Mouse (Mus musculus) urinary bladder, adult 2 months (tissue): Measurements from ENCODE around the gene Ruvbl1. TPM values are rescaled to one million over a fixed set of nuclear protein-coding genes. Genes with fewer than 3 reads are reported as not detected.

Source experiments
- DNase-seq: peaks from one replicate; pipeline ENCODE4 v3.0.0; 2022; ENCODE audit warnings: low spot score
- polyA plus RNA-seq: library from polyadenylated mRNA; depleted of rRNA; stranded (reverse); fragments of >200 nt; gene quantifications from 2 replicates; pipeline ENCODE4 v1.2.3, GENCODE M21; 2012

Ruvbl1 gene
- polyA plus RNA-seq, 1 experiment: 37.7 TPM

DNA sequence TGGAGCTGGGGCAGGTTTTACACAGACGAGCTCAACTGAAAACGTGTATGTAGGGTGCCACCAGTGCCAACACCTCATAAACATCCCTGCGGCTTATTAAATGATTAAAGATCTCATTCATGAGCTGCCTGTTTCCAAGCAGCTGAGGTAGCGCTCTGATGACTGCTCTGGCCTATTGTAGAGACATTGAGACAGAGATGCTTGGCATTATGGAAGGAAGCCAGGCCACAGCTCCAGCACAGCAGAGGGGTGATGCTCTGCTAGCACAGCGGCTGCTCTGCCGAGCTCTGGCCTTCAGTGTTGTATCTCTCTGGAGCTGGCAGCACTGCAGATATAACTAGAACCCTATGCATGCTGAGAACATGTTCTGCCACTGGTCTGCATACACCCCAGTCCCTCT, 28.5 kb downstream of the Ruvbl1 start:
- DNase-seq: no peak

DNA sequence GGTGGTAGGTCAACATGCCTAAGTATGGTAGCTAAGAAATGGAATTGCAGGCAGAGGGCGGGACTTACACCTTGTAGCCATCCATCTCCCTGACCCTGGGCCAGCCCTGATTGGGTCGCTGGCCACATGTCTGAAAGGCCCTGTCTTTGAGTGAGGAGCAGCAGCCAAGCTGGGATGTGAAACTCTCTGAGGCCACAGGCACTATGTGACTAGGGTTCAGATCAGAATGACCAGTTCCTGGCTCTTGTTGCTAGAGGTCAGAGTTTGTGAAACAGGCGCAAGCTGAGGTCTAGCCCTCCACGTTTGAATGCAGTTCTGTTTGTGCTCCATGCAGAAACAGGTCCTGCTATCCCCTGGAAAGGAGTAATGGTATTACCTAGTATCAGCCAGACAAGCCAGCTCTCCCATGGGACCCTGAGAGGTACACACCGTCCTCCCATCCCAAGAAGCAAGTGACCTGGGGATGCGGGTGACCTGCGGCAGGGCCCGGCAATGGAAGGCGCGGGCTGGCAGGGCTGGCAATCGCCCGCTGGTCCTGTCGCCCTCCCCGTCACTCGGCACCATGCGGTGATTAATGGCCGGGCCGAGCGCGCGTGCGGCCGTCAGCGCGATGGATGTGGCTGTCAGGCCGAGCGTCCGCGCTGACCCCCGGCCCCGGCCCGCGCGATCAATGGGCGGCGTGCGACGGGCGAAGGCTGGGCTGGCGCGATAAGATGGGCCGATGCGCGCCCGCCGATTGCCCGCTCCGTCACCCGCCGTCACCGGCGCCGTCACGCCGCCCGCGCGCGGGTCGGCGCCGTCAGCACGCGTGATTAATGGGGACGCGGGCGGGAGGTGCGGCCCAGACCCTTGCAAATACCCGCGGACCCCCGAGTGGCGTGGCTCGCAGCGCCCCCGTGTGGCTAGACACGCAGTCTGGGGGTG, 34.5 kb downstream of the Ruvbl1 start:
- DNase-seq: peak; percentile 37

DNA sequence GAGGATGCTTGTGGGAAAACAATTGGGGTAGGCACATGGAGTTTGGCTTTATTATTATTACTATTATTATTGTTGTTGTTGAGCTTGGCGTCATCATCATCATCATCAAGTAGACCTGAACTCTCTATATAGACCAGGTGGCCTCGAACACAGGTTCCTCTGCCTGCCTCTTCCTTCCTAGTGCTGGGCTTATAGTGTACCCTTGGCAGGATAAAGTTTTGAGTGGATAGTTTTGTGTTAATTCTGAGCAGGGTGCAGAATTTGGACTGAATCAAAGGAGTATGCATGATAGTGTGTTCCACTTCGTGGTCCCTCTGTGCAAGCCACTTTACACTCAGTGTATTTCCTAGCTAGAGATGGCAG, 35.2 kb downstream of the Ruvbl1 start:
- no peak for DNase-seq

DNA sequence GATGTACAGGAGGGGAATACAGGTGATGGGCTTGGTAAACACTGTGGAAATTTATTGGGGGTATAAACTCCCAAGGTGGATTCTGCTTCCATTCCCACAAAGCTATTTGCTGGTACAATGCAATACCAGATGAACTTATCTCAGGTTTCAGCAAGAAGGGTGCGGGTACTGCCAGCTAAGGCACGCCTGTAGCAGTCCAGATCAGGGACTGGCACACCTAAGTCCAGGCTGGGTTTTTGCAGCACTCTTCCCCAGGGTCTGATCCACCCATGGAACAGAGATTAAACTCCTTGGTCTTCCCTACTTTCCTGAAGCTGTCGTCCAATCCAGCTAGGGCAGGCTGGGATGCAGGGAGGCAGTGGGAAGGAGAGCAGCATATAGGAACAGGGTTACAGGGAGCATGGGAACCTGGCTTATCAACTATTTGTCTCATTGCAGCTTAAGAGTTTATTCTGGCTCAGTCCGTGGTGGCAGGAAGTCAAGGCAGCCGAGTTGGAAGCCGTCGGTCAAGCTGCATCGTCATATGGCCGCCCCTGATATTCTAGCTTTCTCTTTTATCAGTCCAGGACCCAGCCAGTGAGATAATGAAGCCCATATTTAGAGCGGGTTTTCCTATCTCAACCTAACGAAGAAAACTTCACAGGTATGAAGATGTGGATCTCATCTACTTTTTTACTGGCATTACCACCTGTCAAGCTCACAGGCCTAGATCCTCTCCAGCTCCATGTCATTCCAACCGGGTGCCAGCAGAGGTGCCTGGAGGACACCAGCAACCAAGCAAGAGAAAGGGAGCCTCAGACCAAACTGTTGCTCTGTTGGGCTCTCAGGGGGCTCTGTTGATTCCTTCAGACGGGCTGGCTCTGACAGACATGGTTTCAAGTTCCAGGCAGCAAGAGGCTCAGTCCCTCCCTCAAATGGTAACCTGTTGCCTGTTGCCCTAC, 37.1 kb downstream of the Ruvbl1 start:
- DNase-seq: no peak

DNA sequence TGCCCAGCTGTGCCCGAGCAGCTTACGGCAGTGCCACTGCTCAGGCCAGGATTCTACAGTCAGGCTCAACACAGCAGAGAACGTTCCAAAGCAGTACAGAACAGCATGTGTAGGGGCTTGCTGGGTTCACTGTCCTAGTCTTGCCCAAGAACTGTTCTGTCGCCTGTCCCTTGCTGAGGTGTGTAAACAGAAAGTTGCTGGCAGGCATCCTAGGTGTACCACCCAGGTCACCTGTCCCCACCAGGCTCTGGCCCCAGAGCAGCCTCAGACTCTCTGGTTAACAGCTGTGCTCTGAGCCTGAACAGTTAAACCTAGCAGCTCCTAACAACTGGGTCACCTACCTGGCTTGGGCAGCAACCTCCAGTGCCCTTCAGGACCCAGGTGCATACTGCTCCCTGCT, 37.8 kb downstream of the Ruvbl1 start:
- no peak for DNase-seq

DNA sequence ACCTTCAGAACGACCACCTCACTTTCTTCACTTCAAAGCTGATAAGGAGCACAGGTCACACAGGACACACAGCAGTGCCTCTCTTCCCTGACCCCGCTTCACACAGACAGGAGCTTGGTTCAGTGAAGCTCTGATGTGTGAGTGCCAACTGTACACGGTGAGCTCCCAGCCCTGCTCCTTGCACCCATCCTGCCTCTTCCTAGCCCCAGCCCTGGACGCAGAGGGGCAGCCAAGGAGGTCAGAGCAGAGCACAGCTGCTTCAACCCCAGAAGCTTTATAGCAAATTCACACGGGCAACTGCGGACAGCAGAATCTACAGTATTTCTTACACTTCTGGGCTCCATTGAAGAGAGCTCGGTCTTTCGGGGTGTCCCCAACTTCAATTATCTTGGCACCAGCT, 48.8 kb downstream of the Ruvbl1 start:
- peak; percentile 11 for DNase-seq

DNA sequence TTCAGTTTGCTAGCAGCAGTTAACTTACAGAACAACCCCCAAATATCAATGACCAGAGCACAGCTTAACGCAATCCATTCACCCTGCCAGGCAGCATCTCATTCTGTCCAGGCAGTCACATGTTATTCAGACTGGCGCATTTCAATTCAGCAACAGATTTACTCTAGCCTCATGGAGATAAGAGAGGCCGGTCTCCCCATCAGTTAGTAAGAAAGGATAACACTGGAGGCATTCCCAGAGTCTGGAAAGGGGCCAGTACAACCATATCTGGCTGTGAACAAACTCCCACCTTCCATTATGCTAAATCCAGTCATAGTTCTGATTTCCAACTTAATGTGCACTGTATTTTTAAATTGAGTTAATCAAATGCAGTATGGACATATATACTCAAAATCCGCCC, 49.3 kb downstream of the Ruvbl1 start:
- DNase-seq: no peak

DNA sequence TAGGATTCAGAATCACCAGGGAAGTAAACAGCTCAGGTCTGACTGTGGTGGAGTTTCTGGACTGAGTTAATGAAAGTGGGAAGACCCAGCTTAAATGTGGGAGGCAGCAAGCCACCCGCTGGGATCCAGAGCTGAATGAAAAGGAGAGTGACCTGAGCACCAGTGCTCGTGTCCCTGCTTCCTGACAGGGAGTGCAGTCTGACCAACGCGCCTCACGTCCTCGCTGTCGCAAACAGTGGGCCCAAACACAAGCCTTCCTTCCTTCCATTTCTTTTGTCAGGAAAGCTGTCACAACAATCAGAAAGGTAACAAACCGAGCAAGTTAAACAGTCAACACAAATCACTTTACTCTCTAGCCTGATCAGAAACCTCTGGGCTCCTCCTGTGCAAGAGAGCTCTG, 50.8 kb downstream of the Ruvbl1 start:
- no peak for DNase-seq

DNA sequence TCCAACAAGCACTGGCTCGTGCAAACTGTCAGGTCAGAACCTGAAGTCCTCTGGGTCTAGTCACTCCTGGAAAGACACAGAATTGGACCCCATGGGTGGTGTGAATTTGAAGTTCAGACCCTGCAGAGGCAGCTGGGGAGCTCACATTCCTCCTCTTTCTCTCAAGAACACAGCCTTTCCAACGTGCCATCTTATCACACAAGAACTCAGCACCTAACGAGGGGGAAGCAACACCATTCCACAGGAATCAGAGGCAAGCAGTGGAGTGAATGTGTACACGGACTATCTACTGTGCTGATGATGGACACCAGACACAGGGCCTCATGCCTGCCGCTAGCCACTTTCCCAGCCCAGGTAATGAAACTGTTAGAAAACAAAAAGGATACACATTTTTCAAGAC, 51.5 kb downstream of the Ruvbl1 start:
- peak; percentile 12 for DNase-seq

DNA sequence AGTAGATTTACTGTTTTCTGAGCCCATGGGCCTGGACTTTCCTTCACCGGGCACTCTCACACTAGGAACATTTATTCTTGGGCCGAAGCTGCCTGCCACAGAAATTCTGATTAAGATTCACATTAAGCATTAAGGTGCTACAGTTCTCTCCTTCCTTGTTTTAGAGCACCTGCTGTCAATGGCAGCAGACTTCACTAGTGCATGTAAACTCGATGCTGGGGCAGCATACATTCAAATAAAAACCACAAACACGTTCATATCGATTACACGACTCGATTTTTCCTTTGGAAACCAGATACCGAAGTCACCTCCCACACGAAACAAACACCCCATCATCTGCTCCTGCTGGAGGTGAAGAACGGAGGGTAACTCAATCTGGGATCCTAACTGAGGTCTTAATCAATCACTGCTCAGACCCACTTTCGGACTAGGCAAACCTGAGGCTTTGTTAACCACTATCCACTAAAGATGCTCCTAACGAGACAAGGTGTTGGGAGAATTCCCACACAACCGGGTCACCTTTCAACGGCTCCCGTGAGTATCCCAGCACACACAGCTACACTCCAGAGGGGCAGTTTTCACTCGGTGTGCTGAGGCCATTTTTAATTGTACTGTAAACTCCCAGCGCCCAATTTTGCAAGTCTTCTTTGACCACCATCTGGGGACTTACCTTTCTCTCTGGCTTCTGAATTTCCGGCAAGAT, 52.6 kb downstream of the Ruvbl1 start:
- peak; percentile 22 for DNase-seq

DNA sequence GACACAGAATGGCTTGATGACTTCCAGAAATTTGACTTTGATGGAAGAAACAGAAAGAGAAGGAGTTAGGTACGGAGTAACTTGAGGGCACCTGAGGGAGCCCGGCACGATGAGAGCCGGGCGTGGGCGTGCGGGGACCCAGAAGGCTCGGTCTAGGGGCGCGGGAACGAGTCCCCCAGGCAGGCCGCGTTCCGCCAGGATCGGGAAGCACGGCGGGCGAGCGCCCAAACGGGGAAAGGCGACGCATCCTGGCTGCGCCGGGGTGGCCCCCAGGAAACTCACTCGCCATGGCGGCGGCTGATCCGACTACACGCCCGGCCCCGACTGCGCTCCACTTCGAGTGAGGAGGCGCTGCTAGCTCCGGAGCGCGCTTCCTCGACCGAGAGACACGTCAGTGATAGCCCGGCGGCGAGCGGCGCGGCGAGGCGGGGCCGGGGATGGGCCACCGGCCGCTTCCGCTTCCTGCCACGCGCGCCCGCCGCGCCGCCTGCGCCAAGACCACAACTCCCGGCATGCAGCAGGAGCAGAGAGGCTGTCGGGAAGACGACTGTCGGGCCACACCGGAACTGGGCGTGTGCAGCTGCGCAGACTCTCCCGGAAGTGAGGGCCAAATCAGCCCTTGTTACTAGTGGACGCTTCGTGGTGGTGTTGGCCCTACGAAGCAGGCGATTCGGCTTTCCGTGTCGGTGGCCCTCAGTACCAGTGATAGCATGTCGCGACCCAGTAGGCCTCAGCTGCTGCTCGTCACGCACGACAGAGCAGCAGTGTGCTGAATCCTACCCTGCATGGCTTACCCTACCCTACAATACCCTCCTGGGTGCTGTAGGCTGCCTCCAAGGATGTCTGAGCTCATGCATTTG, 53.4 kb downstream of the Ruvbl1 start, which contains the start of gene Sec61a1:
Gene Sec61a1, minus strand, starts transcription at position 502 of the 860 bp plus-strand sequence.
- peak; percentile 90 for DNase-seq

DNA sequence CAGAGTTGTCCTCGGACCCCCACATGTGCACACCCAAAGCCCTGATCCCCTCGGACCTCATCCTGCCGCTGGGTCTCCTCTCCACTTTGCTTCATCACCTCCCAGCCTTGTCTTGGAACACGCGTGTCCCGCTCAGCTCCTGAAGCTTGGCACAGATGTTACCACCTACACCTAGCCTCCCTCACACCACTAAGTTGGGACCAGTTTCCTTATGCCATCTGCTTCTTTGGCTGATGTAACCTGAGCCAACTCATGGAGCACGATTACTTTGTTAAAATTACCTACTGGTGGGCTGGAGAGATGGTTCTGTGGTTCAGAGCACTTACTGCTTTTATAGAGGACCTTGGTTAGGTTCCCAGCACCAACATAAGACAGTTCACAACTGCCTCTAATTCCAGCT, 56.6 kb downstream of the Ruvbl1 start:
- peak; percentile 13 for DNase-seq

DNA sequence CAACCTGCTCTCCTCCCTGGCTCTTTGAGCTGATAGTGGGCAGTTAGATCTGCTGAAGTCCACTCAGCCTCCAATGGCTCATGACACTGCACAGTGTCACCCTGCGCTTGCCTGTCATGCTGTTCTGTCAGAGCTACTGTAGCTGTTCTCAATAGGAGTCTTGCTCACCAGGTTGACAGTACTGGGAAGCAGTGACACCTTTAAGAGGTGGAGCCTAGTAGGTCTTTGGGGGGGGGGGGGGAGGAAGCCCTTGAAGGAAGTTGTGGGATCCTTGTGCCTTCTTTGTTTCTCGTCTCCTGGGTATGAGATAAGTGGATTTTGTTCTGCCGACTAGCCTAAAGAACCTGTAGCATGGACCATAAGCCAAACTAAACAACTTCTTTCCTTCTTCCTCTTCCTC, 57.4 kb downstream of the Ruvbl1 start:
- DNase-seq: no peak

DNA sequence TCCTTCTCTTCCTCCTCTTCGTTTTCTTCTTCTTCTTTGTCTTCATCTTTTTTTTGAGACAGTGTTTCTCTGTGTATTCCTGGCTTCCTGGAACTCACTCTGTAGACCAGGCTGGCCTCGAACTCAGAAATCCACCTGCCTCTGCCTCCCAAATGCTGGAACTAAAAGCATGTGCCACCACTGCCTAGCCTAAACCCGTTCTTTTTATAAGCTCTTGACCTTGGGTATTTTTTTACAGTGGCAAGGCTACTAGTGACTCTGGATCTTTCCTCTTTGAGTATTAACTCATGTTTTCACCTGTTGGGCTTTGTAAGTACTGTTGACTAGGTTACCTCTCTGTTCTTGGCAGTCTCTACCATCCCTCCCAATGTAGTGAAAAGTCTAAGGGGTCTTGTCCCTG, 57.8 kb downstream of the Ruvbl1 start:
- no peak for DNase-seq

DNA sequence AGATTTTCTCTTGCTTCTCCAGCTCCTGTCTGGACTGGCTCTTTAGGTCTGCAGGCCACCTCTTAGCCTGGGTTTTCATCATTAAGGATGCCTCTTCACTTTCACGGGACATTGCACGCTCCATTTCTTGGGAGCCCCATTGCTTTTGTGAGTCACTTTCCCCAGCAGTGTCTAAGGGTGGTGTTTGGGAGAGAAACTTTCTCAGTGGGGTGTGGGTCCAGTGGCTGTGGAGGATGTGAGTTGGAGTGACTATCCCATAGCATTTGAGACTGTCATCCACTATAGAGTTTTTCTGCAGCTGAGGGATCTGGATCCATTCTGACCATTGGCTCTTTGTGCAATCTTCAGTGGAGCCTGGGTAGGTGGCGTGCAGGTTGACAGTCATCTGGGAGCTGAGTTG, 58.2 kb downstream of the Ruvbl1 start:
- DNase-seq: no peak

DNA sequence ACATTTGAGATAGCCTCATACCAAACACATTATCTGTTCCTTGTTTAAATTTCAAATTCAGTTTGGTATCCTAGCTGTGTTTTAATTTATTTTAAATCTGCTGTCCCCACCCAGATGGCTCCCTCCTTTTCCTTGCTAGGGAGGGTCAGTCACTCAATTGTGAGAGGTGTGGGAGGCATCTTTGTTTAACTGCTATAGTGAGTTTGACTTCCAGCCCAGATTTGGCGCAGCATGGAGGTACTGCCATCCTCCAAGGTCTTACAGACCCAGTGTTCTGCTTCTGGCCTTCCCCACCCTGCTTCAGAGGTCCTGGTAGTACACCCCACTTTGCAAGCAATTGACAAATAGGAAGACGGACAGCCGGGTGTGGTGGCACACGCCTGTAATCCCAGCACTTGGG, 58.8 kb downstream of the Ruvbl1 start:
- no peak for DNase-seq

DNA sequence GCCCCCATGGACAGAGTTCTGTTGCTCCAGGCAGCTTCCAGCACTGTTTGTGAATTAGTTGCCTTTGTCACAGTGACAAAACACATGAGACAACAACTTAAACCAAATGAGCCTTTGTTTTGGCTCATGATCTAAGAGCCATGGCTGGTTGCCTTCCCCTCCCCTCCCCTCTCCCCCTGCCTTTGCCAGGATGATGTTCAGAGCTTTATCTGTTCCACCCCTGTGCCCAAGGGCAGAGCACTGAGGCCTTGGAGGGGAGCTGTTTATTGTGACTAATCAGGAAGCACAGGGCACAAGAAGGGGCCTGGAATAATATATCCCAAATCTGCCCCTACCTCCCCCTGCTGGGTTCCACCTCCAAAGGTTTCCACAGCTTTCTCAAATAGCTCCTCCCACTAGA, 65.1 kb downstream of the Ruvbl1 start:
- peak; percentile 14 for DNase-seq

DNA sequence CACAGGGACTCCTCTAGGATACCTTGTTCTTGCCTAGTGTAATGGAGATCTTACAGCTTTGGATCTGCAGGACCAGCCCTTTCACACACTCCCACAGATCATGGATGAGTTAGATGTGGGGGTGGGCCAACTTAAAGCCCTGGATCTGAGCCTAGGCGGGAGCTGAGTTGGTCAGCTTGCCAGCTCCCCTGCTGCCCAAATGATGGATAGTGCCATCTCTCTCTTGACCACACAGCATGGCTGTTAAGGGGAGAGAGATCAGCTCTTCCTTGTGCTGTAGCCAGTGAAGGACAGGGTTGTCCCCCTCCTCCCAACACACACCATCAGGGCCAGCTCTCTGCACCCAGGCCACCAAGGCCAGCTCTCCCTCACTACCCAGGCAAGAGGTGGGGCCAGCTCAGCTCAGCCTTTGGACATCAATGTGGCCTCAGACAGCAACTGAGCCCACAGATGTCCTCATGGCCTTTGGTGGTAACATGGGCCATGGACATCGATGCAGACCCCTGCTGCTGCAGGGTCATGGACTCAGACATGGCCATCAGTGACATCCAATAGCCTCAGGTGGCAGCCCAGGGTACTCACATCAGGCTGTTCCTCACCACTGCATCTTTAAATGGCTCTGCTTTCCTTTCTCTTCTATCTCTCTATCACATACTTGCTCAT, 75.0 kb downstream of the Ruvbl1 start:
- DNase-seq: peak; percentile 13

DNA sequence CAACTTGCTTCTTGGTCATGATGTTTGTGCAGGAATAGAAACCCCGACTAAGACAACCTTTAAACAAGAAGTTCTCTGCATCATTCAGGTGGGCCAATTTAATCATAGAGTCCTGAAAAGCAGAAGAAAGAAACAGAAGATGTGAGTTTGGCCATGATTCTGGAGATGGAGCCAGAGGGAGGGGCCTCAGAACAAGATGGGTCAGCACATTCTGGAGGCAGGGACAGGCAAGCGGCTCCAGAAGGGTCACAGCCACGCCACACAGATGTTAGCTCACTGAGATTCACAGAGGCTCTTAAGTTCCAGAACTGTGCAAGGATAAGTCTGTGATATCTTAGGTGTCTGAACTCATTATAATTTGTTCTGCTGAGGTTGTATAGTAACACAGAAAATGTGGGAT, 79.0 kb downstream of the Ruvbl1 start:
- DNase-seq: no peak

DNA sequence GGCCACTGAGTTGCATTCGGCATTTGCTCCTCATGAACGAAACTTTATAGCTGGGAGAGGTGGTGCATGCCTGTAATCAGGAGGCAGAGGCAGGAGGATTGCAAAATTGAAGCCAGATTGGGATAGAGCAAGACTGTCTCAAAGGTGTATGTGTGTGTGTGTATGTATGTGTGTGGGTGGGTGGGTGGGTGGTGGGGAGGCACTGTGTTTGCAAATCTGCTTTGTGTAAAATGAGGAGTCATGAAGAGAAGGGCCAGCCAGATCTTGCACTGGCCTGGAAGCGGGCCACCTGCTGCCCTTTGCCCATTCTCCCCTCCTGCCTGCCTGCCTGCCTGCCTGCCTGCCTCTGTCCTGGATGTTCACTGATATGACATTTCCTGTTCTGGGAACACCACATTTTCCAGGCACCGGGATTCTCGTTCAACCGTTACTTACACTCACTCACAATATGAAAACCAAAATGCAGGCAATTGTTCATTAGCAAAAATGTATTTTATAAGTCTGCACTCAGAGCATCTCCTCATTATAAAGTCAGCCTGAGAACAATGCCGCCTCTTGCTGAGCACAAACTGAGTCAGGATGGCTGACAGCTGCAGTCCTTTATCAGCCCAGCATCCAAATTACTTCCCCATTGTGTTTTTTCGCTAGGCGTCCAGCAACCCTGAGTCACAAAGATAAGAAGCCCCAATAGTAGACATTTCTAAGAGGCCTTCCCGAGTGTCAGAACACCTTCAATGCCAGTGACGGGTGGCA, 79.6 kb downstream of the Ruvbl1 start:
- no peak for DNase-seq
